Mouse (Mus musculus) gonadal fat pad, adult 2 months (tissue): ENCODE data around the gene Tmem14c. TPM values are rescaled to one million over a fixed set of nuclear protein-coding genes. Genes with fewer than 3 reads are reported as not detected.
"Not testable (repeated sequence)": the region's sequence is repeated elsewhere in the genome, so short reads cannot be mapped to it uniquely, and the experiment has no call there.

Experiments
- DNase-seq: peaks from one replicate; pipeline ENCODE4 v3.0.0-alpha.2; 2012; ENCODE audit warnings: low read depth
- polyA plus RNA-seq: library from polyadenylated mRNA; depleted of rRNA; stranded (reverse); fragments of >200 nt; gene quantifications from 2 replicates; pipeline ENCODE4 v1.2.3, GENCODE M21; 2012; rRNA removed

Tmem14c gene
- 119 and 141 TPM in 2 replicates for polyA plus RNA-seq

DNA sequence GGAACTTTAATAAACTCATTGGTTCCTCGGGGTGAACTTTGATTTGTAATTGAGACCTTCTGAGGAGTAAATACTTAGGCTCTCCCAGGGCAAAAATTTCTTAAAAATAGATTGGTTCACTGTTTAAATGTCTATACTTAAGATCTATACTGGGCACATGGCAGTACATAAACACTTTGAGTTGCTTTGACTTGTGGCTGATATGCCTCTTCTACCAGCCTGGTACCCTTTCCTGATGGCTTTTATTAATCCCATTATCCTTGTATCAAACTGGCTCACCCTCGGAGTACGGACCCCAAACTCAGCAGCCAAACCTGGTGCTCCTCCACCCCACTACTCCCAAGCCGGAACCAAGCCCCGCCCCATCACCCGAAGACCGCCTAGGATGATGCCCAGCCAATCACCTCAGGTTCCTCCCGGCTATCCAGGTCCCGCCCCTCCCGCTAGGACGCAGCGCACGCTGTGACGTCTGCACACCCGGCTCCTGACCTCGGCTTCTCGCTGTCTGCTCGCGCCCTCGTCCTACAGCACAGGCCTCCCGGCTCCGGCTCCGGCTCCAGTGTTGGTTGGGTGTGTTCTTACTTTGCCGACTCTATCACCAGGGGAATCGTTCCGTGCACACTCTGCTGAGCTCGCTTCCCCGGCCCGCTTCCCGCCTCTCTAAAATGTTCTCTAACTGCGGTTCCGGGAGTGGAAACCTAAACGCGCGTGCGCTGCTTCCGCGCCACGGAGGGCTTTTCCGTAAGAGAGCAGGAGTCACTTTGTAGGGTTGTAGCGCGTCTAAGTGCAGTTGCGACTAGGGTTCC, at the start of gene Tmem14c:
Gene Tmem14c (plus strand): TSS at position 464 of the 806 bp plus-strand sequence.
- no peak for DNase-seq

DNA sequence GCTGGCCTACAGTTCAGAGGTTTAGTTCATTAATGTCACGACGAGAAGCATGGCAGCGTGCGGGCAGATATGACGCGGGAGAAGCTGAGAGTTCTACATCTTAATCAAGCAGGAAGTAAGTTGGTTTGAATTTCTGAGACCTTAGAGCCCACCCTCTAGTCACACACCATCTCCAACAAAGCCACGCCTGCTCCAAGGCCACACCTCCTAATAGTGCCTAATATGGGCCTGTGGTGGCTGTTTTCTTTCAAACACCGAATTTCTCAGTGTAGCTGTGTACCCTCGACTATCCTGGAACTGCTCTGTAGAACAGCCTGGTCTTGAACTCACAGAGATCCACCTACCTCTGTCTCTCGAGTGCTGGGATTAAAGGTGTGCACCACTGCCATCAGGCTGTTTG, 48.5 kb upstream of the Tmem14c start:
- DNase-seq = no peak

DNA sequence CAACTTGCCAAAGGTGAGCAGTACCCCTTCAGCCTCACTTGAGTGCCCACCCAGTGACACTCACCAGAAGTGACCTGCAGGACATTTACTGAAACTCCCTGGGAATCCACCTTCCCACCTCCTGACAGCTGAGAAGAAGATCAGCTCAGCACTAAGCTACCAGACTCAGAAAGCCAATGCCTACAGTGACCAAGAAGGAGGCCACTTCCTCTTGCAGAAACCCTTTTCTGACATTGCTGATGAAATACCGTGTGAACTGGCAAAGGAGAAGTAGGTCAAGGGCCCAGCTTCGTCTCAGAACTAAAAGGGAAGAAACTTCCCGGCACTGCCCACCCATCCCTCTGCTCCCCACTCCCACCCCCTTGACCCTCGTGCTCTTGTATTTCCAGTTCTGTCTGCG, 47.5 kb upstream of the Tmem14c start:
- DNase-seq = no peak

DNA sequence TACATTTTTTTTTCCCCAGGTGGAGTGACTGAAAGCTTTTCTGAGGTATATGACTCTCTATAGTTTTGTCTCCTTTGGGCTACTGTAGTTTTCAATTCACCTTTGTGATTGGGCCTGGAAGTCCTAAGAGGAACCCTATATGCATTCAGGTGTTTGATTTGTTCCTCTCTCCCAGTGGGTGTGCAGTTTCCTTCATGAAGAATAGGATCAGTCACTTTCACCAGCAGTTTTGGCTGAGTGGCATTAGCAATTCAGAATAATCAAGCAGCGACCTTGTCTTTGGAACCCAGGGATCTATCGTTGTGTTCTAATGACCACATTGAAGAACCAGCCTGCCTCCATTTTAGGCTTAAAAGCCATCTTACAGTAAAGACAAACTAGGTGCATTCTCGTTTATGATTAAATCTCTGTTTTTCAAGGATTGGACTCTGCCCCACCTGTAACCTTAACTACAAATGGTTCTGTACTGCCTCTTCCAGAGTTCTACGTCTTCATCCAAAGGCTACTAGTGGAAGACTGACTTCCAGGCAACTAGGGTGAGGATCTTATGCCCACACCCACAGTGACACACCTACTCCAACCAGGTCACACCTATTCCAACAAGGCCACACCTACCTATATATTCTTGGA, 46.2 kb upstream of the Tmem14c start:
- DNase-seq = no peak

DNA sequence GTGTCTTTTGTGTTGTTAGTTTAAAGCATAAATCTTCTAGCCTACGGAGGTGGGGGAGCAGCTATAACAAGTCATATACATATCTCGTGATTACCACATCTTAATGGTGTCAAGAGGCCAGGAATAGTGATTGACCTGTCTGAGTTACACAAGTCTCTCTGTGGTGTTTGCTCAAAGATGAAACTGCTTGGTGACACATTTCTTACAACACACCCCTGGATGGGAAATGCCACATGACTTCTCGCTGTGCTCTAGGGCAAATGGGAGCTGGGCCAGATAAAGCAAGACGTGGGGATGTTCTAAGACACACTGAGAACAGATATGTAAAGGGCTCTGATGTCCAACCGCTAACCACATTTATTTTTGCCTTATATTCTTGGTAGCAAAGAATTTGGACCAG, 44.8 kb upstream of the Tmem14c start:
- DNase-seq = peak; percentile 80

DNA sequence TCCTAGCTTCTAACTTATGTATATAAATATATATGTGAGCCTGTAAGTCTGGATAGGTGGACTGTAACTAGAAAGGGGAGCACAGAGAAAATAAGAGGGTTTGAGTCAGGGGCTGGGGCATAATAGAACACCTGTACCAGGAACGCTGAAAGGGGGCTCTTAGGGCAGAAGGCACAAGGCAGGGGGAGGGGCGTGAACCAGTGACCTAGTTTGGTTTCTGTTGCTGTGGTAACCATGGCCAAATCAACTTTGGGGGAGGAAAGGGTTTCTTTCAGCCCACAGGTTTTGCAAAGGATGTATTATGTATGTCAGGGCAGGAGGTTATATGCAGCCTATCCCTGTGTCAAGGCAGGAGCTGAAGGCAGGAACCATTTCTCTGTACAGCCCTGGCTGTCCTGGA, 44.3 kb upstream of the Tmem14c start:
- DNase-seq = no peak

DNA sequence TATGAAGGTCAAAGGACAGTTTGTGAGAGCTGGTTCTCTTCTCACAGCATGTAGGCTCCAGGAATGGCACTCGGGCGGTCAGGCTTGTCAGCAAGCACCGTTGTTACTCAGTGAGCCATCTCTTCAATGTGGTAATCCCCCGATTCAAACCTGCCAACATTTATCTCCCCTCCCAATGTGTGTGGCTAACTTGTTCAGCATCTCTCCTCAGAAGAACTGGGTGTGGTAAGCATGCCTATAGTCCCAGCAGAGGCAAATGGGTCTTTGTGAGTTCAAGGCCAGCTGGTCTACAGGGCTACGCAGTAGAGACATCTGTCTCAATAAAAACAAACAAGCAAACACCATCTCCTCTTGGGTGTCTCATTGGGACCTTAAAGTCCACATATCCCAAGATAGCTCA, 43.1 kb upstream of the Tmem14c start:
- DNase-seq = no peak

DNA sequence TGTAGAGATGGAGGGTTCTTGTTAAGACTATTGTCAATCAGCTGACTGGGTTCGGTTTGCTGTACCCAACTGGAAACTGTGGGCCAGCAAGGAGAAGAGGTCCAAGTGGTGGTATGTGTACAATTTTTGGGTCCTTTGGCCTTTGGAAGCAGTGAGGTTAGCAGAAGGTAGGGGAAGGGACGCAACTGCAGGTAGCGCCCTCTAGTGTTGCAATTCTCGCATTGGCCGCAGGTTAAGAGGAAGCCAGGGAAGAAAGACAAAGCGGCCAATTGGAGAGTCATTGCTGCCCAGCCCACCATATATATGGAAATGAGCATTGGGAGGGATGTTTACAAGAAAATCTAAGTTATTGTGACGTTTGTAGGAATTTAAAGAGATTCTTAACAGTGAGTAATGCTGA, 38.5 kb upstream of the Tmem14c start:
- no peak for DNase-seq

DNA sequence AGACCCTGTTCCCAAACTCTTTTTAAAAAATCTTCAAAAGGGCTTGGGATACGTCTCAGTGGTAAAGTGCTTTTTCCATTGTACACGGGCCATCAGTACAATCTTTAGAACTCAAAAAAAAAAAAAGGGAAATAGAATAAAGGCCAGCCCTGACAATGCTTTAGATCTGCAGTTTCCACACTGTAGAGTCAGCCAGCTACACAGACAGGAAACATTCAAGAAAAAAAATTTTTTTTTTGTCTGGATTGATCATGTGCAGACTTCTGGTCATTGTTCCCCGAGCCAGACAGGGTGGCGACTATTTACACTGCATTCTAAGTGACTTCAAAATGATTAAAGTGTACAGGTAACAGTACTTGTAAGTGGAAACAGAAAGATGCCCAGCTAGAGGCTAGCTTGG, 37.4 kb upstream of the Tmem14c start:
- DNase-seq = no peak

DNA sequence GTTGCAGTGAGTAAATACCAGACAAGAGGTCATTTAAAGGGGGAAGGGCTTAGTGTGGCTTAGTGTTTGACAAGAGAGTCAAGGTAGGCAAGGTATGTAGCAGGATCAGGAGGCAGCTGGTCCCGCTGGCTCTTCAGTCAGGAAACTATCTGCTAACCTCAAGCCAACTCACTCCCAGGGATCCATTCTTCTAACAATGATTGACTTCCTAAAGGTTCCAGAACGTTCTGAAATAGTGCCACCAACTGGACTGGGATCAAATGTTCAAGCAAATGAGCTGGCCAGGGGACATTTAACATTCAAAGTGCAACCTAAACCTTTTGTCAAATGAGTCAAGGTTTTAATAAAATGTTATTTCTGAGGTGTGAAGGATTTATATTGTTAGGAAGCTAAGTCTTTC, 36.8 kb upstream of the Tmem14c start:
- DNase-seq = no peak

DNA sequence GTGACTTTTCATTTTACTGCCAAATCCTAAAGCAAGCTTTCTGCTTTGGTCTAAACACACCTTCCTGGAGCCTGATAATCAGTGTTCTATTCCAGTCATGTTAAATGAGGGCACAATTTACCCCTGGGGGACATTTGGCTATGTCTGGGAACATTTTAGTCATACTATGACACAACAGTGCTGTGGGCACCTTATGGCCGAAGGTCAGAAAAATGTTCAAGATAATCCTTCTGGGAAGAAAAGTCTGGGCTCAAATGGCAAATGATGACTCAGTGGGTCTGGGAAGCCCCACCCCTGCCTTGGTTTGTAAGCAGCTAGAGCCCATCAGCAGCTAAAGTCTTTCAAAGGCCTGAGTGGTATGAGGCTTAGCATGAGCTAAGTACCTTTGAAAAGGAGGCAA, 33.3 kb upstream of the Tmem14c start:
- DNase-seq = no peak

DNA sequence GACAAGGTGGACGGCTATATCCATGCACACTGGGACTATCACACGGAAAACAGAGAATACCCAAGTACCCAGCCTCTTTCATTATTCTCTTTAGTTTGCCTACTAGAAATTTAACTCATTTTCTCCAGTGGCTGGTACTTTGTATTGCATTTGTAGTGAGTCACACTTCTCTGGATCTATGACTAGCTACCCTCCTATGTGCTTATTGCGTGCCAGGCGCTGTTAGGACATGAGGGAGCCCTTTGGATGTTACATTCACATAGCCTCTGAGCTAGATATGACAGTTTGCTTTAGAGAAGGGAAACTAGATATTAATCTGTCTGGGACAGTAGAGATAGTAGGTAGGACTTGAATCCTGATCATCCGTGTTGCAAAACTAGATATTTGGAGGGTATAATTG, 30.0 kb upstream of the Tmem14c start:
- DNase-seq = no peak

DNA sequence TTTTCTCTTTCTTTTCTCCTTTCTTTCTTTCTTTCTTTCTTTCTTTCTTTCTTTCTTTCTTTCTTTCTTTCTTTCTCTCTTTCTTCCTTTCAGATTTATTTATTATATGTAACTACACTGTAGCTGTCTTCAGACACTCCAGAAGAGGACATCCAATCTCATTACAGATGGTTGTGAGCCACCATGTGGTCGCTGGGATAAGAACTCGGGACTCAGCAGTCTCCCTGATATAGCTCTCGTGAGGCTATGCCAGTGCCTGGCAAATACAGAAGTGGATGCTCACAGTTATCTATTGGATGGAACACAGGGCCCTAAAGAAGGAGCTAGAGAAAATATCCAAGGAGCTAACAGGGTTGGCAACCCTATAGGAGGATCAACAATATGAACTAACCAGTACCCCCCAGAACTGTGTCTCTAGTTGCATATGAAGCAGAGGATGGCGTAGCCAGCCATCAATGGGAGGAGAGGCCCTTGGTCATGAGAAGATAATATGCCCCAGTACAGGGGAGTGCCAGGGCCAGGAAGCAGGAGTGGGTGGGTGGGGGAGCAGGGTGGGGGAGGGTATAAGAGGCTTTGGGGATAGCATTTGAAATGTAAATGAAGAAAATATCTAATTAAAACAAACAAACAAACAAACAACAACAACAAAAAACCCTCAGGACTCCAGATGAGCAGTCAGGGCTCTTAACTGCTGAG, 28.3 kb upstream of the Tmem14c start:
- DNase-seq = not testable (repeated sequence)

DNA sequence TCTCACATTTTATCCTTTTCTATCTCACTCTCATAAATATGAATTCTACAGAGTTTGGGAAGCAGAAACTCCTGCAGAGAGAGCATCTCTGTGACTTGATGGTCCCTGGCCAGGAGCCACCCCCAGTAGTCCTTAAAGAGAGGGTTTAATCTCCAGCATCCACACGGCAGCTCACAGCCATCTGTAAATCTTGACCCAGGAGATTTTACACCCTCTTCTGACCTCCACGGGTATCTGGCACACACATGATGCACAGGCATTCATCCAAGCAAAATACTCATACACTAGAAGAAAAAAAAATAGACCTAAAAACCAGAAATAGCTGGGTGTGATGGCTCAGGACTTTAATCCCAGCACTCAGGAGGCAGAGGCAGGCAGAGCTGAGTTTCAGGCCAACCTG, 27.7 kb upstream of the Tmem14c start:
- no peak for DNase-seq

DNA sequence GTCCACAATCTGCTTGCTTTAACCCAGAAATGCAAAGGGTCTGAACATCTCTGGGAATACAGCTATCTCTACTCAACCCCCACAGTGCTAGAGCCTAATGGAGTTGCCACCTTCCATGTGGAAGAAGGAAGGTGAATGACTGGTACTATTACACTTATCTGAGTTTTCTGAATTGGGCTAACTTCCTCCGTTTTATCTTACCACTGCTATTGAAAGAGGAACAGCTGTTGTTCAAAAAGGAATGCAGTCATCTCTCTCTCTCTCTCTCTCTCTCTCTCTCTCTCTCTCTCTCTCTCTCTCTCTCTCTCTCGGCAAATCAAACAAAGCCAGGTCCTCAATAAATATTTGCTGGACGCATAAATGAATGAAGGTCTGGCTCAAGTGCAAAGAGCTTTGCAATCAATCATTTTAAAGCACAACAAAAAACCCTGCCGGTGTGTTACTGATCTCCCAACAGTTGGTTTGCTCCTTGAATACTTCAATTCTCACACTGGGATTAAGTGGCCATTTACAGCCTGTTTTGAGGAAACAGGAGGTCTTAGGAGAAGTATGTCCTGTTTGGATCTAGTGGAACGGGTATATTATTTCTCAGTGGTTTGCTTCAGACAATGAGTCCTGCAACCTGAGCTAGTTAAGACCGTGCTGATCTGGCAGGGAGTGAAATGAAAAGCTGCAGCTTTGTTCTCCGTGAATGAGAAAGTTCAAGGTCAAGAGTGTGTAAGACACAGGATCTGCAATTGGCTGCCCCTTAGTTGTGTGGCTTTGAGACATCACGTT, 21.4 kb upstream of the Tmem14c start:
- DNase-seq = no peak

DNA sequence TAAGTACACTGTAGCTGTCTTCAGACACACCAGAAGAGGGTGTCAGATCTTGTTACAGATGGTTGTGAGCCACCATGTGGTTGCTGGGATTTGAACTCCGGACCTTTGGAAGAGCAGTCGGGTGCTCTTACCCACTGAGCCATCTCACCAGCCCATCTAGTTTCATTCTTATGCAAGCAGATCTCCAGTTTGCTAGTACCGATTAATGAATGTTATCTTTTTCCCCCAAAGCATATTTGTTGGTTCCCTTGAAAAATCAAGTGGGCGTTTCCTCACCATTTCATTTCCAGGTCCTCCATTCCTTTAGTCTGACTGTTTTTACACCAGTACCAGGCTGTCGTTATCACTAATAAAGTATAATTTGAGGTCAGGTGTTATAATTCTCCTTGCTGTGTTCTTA, 17.6 kb upstream of the Tmem14c start:
- not testable (repeated sequence) for DNase-seq

DNA sequence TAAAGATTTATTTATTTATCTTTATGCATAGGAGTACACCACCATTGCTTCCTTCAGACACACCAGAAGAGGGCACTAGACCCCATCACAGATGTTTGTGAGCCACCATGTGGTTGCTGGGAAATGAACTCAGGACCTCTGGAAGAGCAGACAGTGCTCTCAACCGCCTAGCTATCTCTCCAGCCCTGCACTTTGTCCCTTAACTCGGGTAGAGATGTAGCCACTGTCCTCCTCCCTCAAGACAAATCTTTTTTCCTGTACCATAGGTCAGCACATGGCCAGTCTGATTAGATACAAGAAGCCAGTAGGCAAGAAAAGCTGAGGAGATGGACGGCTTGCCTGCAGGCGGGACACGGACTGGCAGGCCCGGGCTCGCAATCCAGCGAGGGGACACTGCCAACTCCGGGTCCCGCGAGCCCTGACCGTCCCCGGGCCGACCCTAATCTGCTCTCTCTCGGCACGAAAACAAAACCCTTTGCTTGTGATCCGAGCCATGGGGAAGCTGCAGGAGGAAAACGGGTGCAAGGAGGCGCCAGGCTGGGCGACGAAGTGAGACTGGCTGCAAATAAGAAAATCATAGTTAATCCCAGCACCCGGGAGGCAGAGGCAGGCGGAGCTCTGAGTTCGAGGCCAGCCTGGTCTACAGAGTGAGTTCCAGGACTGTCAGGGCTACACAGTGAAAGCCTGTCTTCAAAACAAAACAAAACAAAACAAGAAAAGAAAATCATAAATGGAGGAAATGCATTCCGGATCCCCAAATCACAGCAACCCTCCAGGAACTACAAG, 15.8 kb upstream of the Tmem14c start:
- DNase-seq = no peak

DNA sequence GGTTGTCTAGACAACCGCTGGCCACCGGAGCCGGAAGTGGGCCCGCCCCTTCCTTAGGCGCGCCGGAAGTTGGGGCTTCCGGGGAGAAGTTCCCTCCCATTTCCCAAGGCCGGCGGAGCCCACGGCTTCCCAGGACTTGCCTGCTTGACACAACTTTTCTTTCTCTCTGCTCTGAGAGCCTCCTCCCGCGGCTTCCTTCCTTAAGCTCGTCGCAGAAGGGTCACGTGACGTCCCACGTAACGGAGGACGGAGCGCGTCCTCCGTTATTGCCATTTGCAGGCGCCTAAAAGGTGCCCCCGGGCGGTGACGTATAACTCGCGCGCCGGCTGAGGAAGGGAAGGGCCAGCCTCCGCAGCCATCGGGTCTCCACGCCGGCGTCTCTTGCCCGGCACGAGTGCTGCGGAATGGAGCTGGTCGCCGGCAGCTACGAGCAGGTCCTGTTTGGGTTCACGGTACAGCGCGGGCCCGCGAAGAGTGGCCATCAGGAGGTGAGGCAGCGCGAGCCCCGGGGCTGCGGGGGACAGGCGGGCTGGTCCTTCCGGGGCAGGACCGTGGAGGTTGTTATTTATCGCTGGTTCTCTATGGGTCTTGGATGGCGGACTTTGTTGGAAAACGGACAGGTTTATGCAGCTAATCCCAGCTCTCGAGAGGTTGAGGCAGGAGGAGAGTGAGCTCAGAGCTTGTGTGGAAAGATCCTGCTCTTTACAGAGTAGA, 15.0 kb upstream of the Tmem14c start, which contains the start of gene Pak1ip1:
Gene Pak1ip1 (plus strand): TSS at position 98 of the 714 bp plus-strand sequence.
- DNase-seq = no peak

DNA sequence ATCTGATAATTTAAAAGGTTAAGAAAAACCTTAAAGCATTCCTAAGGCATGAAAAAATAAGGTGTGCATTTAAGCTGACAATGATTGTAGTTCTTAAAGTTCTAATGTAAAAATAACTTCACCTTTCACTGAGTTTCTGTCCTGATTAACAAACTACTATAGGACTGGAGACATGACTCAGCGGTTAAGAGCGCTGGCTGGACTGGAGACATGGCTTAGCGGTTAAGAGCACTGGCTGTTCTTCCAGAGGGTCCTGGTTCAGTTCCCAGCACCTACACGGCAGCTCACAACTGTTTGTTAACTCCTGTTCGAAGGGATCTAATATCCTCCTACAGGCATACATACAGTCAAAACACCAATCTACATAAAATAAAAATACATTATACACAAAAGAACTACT, 14.1 kb upstream of the Tmem14c start:
- no peak for DNase-seq

DNA sequence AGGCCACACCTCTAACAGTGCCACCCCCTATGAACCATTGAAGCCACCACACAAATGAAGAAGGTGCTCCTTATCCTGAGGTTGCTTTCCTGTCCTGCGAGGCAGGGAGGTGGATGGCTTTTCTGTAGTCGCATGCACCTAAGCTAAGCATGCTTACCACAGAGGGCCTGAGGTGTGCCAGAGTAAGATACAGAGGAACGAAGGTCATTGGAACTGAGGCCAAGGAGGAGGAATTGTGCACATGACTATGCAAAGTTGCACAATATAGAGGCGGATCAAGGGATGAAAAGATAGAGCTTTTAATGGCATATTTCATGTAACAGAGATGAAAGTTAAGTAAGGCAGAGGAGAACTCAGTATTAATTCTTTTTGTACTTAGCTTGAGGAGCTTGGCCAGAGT, 9.8 kb upstream of the Tmem14c start:
- DNase-seq = peak; percentile 83

DNA sequence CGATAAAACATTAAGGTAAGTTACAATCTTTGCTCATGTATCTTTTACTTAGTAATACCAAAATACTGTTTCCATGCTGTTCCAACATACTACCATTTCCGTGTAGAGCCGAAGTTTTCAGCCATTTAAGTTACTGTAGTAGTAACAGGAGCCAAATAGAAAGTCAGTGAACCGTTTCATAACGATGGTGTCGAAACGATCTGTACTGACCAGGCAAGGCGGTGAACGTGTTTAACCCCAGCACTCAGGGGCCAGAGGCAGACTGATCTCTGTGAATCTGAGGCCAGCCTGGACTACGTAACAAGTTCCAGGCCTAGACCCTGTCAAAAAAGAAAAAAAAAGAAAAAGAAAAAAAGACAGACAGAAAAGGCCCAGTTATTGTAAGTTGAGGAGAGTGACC, 7.8 kb upstream of the Tmem14c start:
- DNase-seq = no peak
